Mouse (Mus musculus): ENCODE measurements at regions not wholly inside any gene's neighbourhood (a gene's known extent, or its start where the extent isn't known, plus 50 kb on each side); places are given as distances from the start of the nearest gene placed in this dataset.

DNA sequence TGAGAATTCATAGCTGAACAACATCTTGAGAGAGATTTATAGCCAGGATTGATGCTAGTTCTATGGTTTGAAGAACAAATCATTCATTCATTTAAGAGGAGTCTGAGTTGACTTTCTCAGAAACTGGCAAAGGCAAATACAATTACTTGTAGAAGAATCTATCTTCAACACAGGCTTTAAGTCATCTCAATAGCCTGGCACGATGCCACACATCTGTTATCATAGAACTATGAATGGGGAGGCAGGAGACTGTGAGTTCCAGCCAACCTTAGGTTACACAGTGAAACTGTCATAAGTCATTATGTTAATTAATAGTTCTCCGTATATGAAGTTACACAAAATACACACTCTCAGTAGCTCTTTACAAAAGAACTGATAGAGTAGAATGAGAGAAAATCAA, 231.9 kb upstream of the Impg1 start:
- intact Hi-C loops (cut with DNase I): no loop called here

DNA sequence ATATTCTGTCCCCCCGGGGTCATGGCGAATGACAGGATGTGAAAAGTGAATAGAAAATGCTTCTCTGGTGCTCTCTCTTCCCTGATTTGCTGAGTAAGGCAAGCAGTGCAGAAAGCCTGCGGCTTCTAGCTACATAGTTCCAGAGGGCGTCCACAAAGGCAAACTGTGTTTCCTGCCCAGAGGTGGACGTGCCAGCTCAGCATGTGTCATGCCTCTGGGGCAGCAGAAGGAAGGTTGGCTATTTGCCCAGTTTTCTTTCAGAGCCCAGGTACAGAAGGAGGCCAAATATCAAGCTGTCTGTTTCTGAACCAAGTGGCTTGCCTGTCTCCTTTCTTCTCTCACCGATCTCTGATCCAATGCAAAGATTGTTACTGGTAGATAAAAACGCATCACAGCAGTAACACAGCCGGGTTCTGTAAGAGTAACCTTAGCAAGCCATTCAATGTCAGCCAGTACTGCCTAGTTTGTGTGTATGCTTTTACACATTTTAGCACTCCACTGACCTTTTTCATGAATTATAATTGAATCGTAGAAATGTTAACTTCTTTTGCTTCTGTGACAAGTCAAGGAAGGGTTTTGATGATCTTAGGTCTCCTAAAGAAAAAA, 223.3 kb upstream of the Impg1 start:
- intact Hi-C loops (cut with DNase I): no loop called here

DNA sequence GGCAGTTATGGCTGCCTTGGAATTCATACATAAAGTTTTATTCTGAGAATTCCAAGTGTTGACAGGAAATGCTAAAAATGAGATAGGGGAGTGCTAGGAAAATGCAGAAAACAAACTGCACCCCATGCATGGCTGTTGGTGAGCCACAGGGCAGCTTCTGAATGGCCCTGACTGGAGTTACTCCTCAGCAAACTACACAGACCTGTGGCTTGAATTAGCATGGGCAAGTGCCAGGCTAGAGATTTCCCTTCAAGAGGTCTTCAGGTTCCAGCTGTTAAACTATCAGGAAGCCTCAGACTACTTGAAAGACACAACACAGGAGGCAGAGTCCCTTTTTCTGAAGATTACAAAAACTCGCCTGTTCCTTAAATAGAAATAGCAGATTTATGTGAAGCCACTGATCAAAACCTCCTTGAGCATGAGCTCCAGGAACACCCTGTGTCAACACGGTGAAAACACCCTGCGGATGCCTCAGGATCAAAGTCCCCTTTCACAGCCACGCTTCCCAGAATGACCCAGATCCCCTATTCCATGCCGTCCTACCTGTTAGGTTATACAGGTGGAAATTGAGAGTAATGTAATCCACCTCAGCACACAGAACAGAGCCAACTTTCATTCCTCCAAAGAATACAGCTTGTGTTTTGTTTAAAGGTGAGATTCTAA, 217.9 kb upstream of the Impg1 start:
- intact Hi-C loops (cut with DNase I): no loop called here

DNA sequence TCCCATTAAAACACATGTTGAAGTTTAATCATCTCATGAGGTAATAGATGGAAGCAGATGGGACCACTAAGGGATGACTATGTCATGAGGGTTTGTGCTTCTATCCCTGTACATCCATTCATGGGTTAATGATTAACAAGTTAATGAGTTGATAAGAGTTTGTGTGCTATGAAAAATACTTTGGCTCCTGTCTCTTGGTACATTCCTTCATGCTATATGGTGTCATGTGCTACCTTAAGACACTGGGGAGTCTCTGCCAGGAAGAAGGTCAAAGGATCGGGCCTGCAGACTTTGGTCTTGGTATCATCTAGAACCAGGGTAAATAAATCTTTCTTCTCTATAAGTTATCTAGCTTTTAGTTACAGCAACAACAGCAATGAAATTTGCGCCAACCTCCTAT, 216.4 kb upstream of the Impg1 start:
- intact Hi-C loops (cut with DNase I): no loop called here

DNA sequence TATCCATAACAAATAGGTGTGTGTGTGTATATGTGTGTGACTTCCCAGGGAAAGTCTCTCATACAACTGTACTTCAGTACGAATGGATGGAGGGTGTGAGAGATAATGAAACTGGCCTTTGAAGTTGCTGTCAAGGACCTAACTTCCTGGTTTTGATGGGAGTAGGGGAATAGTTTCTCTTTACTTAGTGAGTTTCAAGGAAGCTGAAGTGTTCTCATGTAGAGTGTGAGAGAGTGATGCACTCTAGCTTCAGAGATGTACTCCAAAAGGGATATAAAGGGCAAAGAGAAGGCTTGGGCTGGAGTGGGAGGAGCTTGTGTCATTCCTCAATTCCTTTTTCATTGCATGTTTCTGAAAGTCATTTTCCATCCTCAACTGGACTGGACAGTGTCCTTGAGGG, 206.2 kb upstream of the Impg1 start:
- intact Hi-C loops (cut with DNase I): no loop called here

DNA sequence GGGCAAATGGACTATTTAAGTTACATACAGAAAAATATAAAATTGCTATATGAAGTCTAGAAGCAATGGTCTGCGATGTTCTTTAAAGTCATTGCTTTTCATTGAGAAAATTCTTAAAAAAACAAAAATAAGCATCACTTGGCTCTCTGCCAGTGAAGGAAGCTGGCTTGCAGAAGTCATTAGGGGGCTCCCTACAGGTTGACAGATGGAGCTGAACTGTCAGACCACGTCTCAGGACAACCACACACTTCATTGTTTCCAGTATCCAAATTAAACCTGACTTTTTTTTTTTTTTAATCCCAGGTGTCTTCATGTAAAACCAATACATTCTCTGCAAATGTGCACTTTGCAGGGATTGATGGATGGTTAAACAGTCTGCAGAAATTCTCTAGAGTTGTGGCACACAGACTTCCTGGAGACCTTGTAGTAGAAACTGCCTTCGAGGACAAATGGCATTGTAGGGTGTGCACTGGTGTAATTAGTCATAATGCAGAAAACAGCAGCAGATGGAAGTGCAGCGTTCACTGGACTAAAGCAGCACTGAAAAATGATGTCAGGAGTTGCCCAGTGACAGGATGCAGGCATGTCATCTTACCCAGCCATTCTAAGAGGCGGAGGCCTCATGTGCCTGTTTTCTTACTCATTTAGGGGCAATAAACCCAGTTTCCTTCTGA, 203.4 kb upstream of the Impg1 start:
- intact Hi-C loops (cut with DNase I): no loop called here

DNA sequence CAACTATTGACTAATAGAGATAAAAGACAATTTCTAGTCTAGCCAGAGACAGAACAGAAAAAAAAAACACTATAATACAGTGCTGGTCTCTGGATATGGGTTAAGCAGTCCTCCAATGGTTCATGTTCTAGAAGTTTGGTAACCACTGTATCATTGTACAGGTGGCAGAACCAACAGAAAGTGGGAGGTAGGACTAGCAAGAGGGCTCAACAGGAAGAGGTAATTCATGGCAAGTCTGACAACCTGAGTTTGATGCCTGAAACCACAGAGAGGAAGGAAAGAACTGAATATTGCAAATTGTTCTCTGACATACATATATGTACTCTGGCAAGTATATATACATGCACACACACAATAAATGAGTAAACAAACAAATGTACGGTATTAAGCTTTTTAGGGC, 193.5 kb upstream of the Impg1 start:
- intact Hi-C loops (cut with DNase I): no loop called here

DNA sequence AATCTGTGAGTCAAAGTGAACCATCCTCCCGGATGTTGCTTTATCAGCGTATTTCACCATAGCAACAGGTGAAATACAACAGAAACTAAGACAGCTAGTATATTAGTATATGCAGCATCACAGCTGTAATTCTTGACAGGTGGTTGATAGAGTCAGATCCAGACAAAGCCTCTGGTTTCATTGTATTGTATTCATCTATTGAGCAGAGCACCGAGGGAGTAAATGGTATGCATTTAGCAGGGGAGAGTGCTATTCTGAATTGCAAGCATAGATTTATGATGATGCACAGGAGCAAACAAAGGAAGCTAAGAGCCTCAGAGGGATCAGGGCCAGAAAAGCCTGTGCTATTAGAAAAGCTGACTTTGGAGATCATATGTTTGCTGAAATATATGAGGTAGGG, 149.8 kb upstream of the Impg1 start:
- intact Hi-C loops (cut with DNase I): no loop called here

DNA sequence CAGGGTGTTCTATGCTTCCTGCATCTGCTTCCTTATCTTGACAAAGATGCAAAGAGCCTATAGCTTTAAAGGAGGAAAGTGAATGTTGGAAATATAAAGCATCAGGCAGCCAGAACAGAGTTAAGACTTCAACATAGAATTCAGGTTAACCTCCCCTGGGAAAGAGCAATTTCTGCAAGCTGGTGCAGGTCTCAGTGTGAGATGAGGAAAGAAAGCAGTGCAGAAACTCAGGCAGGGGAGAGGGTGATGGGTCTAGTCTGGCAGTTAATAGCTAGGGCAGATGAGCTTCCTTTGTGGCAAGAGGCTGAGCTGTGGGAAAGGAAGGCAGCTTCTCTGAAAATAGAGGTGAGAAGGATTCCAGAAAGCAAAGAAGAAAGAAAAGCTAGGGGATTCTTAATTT, 134.7 kb upstream of the Impg1 start:
- intact Hi-C loops (cut with DNase I): no loop called here

DNA sequence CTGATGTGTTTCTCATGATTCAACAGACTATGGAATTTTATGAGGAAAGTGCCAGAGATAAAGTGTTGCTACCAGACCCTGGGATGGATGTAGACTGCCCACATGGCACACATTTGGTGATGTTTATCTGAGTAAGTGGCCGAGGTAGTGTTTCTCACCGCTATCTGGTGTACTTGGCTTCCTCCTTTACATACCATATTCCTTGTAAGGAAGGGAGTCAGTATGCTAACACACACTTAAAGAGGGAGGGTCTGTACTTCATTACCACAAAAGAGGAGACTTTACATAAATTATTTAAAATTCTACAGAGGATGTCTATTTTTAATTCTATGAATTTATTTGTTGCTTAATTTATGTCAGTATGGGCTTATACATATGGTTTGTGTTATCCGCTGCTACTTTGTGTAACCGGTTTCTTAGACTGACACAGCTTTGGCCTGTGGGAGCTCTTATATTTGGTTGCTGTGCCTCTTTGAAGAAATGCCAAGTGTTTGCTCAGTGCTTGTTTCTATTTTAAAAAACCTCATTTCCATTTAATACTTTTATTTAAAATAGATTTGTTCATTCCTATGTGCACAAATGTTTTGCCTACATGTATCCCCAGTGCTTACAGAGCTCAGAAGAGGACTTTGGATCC, 100.2 kb upstream of the Impg1 start:
- intact Hi-C loops (cut with DNase I): no loop called here

DNA sequence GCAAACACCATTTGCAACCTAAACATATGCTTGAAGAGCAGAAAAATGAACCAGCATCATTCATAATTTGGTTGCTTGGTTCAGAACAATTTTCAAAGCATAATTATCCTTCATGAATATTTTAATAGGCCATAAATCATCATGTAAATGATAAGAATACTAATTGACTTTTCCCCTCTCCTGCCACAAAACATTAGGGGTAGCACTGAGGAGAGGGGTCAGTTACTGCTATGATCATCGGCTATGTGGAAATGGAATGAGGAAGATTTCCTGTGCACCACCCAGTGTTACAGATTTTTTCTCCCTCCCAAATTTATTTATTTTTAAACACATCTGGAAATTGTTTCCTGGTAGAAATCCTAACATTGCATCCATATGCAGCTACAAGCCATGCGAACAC, 98.4 kb upstream of the Impg1 start:
- intact Hi-C loops (cut with DNase I): no loop called here

DNA sequence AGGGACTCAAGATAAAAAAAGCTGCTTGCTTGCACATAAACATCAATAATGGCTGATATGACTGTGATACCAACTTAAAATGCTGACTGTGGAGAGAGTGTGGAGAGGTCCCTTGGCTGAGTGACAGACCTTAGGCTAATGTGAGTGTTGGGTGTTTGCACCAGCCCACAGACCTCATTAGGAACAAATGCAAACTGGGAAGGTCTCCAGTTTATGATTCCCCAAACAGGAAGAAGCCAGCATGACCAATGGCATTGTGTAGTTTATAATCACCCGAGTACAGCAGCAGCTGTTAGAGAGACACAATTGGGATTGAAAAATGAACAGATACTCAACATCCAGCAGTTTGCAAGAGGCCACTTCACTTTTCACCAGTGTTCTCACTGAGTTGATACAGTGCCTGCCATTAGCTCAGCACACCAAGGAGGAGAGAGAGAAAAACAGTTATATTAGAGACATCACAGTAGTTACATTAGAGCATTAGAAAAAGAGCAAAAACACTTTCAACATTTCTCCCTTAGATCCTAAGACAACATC, 90.3 kb upstream of the Impg1 start:
- intact Hi-C loops (cut with DNase I): no loop called here
